Mouse (Mus musculus) c-Kit-positive CD71-positive TER-119-positive erythroid progenitor cells, embryonic 14.5 days (primary cell): ENCODE results near the gene Sin3b.
"Not testable (repeated sequence)": the region's sequence is repeated elsewhere in the genome, so short reads cannot be mapped to it uniquely, and the experiment has no call there.

ENCODE experiments used
- DNase-seq: peaks from one replicate; pipeline ENCODE4 v3.0.0-alpha.2; 2013; ENCODE audit warnings: low spot score

Sin3b gene

DNA sequence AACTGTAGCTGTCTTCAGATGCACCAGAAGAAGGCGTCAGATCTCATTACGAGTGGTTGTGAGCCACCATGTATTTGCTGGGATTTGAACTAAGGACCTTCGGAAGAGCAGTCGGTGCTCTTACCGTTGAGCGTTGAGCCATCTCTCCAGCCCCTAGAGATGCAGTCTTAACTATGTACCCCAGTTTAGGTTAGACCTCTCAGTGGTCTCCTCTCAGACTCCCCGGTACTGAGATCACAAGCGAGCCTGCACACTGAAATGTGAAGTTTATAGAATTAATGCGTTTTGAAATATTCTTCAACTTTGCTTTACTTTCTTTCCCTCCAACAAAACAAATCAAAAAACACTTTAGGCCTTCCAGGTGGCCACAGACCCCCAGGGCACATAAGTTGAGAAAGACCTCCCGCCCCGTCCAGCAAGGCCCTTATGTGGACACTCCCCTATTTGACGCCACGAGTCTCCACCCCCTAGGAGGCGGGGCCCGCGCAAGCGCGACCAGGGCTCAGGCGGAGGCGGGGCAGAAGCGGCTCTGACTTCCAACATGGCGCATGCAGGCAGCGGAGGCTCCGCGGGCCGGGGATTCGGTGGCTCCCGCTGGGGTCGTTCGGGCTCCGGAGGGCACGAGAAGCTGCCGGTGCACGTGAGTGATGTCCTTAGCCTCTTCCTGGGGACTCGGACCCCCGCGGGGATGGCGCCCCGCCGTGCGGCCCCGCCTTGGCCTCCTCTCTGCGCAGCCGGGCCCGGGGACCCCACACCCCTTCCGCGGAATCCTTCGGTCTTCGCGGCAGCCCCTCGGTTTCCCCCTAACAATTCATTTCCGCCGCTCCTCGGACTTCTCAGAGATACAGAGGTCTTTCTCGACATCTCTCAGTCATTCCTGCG is at the start of gene Sin3b:
Gene Sin3b, plus strand, starts transcription at position 517 of the 882 bp plus-strand sequence.
- peak; percentile 84 for DNase-seq

DNA sequence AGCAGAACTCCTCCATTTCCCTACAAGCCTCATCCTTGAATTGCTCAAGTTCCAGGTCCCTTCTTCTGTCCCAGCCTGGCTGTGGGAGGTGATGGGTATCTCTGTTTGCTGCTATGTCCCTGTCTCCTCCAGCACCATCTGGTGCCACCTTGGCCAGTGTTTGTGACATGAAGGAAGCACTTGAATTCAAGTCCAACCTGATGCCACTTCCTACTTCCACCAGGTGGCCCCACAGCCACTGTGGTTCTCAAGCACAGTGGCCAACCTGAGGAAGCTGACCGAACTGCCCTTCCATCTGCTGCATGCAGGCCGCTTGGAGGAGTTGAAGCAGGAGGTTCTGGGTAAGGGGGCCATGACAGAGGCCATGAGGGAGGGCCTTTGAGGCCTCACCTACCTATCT is 48.9 kb upstream of the Sin3b start:
- no peak for DNase-seq

DNA sequence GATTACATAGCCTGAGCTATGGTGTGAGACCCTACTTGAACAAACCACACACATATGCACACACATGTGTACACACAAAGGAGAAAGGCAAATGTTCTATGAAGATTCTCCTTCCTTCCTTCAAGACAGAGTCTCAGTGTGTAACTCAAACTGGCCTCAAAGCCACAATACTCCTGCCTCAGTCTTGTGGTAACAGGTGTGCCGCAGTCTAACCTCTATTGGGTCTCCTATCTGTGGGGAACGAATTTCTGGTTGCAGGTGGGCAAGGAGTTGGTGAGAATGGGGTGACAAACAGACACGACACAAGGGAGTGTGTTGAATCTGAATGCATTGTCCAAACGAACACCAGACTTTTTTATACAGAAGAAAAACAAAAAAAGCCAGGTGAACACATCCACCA is 46.6 kb upstream of the Sin3b start:
- no peak for DNase-seq

DNA sequence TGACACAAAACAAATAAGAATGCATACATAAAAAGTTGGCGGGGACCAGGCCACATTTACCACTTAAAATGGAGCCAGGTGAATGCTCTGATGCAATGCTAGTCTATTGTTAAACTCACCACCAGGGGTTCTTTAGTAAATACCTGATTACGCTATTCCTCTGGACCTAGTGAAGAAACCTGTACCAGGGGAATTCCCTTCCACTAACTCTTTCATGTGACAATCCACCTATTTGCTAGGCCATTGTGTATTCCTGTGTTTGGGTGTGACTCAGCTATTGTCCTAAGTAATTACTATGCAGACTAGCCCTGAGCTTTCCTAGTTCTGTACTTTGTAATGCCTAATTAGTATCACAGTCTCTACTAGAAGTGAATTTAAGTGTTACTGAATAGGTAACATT is 46.2 kb upstream of the Sin3b start:
- DNase-seq: not testable (repeated sequence)

DNA sequence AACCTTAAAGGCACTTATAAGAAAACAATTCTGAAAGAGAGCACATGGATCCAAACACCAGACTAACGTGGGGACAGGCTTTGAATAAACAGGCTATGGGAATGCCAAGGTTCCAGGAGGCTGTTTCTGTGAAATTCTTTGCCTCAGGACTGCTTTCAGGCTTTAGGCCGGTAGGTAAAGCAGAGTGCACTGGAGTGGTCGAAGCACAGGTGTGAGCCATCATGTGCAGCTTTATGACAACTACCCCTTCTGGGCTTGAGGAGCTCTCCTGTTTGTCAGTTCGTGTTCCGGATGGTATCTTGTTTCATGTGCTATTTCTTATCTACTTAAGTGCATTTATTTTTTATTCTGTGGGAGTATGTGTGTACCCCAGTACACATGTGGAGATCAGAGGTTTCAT is 45.8 kb upstream of the Sin3b start:
- no peak for DNase-seq

DNA sequence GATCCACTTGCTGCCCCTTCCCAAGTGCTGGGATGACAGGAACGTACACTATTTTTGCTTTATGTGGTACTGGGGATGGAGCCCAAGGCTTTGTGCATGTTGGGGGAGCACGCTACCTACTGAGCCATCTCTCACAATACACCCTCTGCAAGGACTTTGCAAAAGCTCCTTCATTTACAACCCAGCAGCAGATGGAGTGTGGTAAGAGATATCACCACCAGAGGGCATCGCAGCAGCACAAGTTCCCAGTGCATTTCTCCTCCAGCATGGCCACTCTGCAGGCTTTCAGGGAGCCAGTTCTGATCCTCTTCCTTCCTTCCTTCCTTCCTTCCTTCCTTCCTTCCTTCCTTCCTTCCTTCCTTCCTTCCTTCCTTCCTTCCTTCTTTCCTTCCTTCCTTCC is 43.0 kb upstream of the Sin3b start:
- no peak for DNase-seq

DNA sequence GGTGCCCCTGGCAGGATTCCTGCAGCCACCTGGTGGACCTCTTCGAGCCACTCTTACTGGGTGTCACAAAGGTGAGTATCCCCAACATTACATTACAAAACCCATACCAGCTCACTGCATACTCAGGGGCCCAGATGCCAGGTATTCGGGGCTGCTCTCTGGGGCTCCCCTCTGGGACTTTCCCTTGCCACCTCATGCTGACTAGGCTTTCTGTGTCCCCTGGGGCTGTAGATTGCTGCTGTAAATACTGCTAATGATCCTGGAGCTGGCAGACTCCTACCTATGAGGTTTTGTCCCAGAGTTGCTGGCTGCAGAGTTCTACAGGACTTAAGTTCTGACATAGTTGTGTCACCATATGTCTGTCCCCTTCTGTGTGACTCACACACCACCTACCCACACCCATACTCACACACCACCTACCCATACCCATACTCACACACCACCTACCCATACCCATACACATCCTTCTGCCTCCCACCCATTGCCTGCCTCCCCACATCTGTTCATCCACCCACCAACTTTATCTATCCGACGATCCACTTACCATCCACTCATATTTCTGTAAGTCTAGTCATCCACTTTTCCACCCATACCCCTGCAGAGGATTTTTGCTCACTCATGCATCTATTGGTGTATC is 40.9 kb upstream of the Sin3b start:
- DNase-seq: no peak

DNA sequence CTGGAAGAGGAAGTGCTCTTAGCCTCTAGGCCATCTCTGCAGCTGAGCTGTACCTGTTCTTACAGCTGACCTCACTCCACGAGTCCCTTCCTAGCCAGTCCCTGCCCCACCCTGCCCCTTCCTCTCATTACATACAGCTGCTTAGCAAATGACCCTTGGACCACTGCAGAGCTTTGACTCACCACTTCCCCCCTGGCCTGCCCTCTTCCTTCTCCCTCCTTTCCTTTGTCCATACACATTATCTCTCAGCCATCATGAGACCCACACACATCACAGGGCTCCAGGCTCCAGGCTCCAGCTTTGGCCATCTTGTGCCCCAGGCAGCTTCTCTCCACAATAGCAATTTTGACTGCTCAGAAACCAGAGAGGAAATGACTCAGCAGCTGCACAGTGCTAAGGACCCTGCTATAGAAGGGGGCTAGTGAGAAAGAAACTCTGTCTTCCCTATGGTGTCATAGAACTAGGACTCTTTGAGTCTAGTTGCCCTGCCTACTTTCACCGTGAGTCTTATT is 40.0 kb upstream of the Sin3b start:
- no peak for DNase-seq

DNA sequence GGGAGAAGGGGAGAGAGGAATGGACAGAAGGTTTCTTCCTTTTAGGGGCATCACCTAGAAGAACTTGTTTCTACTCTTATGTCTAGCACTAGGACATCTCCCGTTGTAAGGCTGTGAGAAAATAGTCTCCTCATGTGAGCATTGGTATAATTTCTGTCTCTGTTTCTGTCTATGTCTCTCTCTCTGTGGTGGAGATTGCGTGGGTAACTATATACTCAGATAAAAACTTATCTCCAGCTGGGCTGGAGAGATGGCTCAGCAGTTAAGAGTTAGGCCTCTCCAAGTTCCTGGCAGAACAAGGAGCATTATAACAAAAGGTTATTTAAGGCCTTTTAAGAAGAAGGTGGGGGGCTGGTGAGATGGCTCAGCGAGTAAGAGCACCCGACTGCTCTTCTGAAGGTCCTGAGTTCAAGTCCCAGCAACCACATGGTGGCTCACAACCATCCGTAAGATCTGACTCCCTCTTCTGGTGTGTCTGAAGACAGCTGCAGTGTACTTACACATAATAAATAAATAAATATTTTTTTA is 39.4 kb upstream of the Sin3b start:
- not testable (repeated sequence) for DNase-seq

DNA sequence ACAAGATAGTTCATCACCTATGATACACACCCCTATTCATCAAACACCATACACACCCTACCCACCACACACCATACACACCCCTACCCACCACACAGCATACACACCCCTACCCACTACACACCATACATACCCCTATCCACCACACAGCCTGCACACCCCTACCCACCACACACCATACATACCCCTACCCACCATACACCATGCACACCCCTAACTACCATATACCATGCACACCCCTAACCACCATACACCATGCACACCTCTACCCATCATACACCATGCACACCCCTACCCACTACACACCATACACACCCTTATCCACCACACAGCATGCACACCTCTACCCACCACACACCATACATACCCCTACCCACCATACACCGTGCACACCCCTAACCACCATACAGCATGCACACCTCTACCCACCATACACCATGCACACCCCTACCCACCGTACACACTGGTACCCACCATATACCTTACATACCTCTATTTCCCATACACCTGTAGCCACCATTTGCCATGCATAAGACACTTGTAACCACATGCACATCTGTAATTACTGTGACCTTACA is 24.6 kb upstream of the Sin3b start:
- DNase-seq: no peak

DNA sequence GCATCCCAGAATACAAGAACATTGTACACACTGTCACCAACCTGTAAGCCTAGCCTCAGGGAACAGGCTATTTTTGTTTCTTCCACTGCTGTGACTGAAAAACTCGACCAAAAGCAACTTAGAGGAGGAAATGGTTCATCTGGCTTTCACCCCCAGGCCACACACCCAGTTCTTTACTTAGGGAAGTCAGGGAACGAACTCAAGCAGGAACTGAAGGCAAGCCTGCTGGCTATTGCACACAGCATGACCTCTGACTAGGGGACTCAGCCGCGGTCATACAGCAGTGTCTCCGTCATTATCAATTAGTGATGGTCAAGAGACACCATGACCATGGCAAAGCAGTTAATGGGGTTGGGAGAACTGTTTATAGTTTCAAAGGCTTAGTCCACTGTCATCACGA is 10.5 kb upstream of the Sin3b start:
- no peak for DNase-seq

DNA sequence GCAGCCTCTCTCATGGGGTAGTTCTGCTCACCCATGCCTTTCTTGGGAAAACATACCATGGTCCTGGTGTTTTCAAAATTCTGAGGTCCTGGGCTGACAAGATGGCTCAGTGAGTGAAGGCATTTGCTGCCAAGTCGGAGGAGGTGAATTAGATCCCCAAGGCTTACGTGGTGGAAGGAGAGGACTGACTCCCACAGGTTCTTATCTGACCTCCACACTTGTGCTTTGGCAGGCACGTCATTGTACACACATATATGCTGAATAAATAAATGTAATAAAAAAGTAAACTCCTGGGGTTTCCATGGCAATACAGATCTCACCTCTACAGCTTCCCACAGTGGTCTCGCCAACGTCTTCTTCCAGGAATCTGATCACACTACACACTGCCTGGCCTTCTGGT is 6.5 kb upstream of the Sin3b start:
- DNase-seq: peak; percentile 27

DNA sequence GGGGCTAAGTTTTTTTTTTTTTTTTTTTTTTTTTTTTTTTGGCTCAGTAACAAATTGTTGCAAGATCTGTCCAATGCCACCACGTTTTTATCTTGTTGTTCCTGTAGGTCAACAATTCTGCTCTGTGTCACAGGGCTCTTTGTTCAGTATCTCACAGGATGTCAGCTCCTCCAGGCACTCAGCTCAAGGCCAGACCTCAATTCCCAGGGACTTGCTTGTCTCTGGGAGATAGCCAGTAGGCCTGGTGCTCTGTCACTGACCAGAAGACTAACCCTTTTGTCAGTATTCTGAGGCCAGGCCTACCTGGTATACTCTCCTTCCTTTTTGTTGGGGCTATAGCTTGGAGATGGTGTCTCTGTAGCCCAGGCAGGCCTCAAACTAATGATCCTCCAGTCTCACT is 2.5 kb upstream of the Sin3b start:
- no peak for DNase-seq

DNA sequence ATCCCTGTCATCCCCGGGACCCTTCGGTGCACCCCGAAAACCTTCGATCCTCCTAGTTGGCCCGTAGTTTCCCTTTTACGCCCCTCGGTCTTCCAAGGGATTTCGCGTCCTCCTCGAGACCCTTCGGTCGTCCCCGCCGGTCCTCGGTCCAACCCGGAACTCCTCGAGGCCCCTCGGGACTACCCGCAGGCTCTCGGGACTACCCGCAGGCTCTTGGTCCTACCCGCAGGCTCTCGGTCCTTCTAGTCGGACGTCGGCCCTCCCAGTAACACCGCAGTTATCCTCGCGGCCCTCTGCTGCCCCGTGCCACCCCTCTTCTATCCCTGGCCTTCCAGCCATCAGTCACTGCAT is 541 bp downstream of the Sin3b start:
- DNase-seq: peak; percentile 16

DNA sequence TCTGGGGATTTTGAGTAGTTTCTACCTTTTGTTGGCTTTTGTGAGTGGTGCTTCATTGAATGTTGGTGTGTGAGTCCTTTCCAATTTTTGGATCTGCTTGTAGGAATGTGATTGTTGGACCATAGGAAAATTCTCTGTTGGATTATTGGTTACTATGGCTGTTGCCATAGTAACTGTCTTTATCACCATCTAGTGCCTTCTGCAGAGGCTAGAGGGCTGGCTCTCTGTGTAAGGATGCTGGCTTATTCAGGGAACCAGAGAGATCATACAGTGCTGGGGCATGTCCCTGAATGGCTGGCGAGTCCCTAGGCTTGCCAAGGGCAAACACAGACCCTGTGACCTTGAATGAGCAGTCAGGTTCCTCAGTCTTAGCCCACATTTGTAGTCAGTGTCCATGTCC is 5.6 kb downstream of the Sin3b start:
- DNase-seq: no peak

DNA sequence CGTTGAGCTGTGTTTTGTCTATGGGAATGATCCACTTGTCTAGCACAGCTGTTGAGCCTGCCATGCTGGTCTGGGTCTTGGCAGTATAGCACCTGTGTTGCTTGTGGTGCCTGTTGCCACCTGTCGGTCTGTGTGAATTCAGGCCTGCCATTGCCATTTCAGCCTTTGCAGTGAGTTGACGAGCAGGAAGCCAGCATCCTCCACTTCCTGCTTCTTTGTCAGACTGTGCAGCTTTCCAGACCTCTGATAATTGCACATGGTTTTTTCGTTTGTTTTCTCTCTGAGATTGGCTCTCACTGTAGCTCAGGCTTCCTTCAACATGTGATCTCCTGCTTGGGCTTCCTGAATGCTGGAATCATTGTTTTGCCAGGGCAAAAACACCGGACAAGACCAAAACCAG is 11.9 kb downstream of the Sin3b start:
- no peak for DNase-seq

DNA sequence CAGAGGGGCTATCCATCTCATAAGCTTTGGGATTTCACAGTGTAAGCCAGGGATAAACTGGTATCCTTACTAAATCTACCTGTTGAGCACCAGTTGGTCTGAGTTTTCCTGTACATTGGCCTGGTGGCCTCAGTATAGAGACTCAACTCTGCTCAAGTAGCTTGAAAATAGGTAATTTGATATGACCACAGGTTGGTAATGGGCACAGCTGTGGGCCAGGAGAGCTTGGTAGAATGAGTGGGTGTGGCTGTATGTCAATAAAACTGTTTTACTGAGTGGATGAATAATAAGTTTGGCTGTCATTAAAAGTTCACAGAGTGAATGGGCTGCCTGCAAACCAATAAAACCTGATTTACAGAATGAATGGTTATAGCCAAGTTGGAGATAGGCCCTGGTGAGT is 13.8 kb downstream of the Sin3b start:
- no peak for DNase-seq

DNA sequence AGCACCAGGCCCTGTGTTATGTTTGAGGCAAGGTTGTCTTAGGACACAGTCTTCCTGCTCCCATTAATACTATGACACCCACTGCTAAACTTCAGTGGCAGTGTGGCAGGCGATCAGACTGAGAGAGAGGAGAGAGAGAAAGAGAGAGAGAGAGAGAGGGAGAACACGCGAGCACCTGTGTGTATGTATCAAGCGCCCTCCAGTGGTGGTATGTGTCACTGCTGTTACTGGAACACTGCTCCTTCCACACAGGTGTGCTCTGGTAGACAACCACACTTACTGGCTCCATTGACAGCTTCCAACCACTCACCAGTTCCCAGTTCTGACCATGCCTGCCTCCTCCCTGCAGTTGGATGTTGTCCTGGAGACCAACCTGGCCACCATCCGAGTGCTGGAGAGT is 23.0 kb downstream of the Sin3b start:
- DNase-seq: peak; percentile 15

DNA sequence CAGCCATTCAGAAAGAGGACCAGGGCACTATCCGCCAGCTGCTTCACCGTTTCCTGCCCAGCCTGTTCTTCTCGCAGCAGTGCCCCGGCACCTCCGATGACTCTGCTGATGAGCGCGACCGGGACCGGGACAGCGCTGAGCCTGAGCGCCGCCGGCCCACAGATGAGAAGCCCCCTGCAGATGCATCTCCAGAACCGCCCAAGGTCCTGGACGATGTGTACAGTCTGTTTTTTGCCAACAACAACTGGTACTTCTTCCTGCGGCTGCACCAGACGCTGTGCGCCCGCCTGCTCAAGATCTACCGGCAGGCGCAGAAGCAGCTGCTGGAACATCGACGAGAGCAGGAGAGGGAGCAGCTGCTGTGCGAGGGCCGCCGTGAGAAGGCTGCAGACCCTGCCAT is 26.8 kb downstream of the Sin3b start:
- DNase-seq: no peak

DNA sequence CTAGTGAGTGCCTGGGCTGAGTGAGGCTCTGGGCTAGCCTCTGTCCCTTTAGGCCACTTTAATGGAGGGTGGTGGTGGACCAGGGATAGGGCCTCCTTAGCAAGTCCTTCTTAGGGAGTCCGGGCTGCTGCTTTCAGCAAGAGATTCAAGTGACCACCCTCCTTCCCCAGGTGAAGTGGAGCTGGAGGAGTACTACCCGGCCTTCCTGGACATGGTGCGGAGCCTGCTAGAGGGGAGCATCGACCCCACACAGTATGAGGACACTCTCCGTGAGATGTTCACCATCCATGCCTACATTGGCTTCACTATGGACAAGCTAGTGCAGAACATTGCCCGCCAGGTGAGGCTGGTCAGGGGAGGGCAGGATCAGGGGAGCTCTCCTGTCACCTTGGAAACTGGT is 27.2 kb downstream of the Sin3b start:
- DNase-seq: no peak

DNA sequence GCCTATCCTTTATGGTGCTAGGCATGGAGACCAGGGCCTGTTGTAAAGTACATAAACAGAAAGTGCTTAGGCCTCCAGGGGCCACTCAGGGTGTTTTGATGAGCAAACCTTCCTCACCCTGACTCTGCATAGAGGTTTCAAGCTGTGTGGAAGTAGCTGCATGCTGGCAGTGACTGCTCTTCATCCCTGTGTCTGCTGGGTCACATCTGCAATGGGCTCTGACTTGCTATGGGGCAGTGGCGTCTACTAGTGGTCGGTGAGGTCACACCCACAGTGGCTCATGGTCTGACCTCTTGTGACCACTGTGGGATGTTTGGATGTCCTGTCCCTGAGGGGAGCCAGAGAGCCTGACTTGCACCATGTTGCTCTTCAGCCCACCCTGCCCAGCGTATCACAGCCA is 28.0 kb downstream of the Sin3b start:
- no peak for DNase-seq

DNA sequence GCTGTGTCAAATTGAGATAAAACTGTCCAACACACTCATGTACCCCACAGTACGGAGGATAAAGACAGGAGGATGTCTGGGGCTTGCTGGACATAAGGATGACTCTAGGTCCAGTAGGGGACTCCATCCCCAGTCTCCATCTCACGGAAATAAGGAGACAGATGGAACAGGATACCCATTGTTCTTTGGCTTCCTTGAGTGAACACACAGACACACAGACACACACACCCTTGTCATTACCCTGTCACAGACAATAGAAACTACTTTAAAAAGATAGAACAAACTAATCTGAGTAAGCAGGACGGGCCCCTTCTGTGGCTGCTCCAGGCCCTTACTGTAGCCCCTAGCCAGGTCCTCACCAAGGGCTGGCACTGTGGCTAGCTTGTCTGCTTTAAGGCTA is 29.2 kb downstream of the Sin3b start:
- no peak for DNase-seq

DNA sequence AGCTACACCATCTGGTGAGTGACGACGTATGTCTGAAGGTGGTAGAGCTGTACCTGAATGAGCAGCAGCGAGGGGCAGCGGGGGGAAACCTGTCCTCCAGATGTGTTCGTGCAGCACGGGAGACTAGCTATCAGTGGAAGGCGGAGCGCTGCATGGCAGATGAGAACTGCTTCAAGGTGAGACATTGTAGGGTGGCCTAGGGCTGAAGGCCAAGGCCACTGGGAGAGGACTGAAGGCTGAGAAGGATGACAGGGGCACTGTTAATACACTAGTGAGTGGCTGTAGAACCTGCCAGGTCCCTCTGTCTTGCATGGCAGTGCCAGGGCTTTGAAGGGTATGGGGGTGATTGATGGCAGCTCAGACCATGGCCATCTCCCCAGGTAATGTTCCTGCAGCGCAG is 30.1 kb downstream of the Sin3b start:
- DNase-seq: no peak
